ENCODE assay signal across 9 mouse cellular contexts in the genomic region with DNA sequence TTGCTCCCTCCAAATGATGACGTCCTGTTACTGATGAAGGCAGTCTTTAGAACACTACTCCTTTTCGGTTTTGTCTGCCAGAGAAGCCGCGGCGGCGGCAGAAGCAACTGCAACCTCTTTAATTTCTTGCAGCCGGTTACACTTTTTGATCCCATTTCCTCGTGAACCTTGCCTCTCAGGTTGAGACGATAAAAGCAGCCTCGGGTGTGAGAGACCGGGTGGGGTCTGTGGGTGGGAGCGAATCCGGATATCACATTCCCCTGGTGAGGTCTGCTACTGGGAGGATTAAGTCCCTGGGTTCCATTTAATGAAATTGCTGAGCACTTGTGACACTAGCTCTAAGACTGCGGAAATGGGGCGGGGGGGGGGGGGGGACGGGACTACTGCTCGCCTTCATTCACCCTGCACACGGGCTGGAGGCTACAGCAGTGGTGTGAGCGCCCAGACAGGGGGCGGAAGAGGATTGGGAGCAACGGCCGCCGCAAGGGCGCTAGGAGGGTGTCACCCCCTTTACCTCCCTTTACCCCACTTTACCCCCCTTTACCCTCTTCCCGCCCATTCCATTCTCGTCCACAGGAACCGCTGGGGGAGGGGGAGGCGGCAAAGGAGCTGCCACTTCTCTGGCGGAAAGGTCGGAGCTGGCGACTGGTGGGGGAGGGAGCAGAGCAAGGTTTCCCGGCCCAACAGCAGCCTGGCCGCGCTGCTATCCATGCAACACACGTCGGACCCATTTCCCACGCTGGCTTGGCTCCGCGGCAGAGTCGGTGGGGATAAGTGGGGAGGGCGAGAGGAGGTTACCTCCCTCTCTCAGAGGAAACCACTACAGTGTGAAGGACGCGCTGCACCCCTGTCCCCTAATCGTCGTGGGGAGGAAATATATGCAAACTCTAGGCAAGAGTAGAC. TPM values are rescaled to one million over a fixed set of nuclear protein-coding genes. Genes with fewer than 3 reads are reported as not detected.
DNase-seq lines count a peak whose midpoint lies in the region; ATAC-seq lines count a peak whose summit lies in the region.
"Had no signal": no experiment of that assay in that cellular context is flagged by ENCODE, and none has a peak within 500 bp of the region (broad histone marks: within the 10 kb centered on the region; RNA-seq: fewer than 3 reads in every experiment).

No protein-coding gene starts in this region.

- DNase-seq in adrenal gland, adult 2 months: peak; percentile 23
- DNase-seq in adrenal gland, adult 18-20 months (ENCODE audit: low spot score in 2 of 2): no peak
- peak; percentile 45 to 53 for DNase-seq in heart, adult 9 months (ENCODE audit: low spot score in 2 of 2)
- DNase-seq in liver: peak; percentile 66
- DNase-seq in naive thymus-derived CD4-positive, alpha-beta T cell, adult 2 months (ENCODE audit: low read depth): peak; percentile 40
- DNase-seq in testis, postnatal 10 days (ENCODE audit: low spot score): peak; percentile 63

- peak overlapping the region; percentile 51 for H3K9ac ChIP-seq in embryonic facial prominence, embryonic 12.5 days
- H3K9ac ChIP-seq in kidney, embryonic 15.5 days: peak overlapping the region; percentile 42

- H3K9me3 ChIP-seq in embryonic facial prominence, embryonic 12.5 days: no peaks in the 10 kb centered on the region
- no peaks in the 10 kb centered on the region for H3K9me3 ChIP-seq in kidney, embryonic 15.5 days (replicated peaks)

- 0 out of 2 replicates have a peak, but pooled peaks cover 5% of the 10 kb centered on the region for H3K4me1 ChIP-seq in embryonic facial prominence, embryonic 12.5 days
- peaks cover 21% of the 10 kb centered on the region for H3K4me1 ChIP-seq in kidney, embryonic 15.5 days

- under 1% methylated on average over 44 of the region's 45 CpGs for WGBS in embryonic facial prominence, embryonic 12.5 days
- under 1% methylated on average over 45 of the region's 45 CpGs for whole genome bisulfite sequencing in kidney, embryonic 15.5 days

- peak overlapping the region; percentile 64 for H3K4me3 ChIP-seq in embryonic facial prominence, embryonic 12.5 days
- peak overlapping the region; percentile 67 for H3K4me3 ChIP-seq in kidney, embryonic 15.5 days (replicated peaks)

- peak overlapping the region; percentile 95 for H3K27ac ChIP-seq in embryonic facial prominence, embryonic 12.5 days
- peak overlapping the region; percentile 90 for H3K27ac ChIP-seq in kidney, embryonic 15.5 days

- H3K27me3 ChIP-seq in embryonic facial prominence, embryonic 12.5 days: no peaks in the 10 kb centered on the region
- peaks cover 16% of the 10 kb centered on the region for H3K27me3 ChIP-seq in kidney, embryonic 15.5 days
- H3K27me3 ChIP-seq: CH12.LX had no signal

- peak overlapping the region; percentile 87 for H3K4me2 ChIP-seq in embryonic facial prominence, embryonic 12.5 days (replicated peaks)
- peak overlapping the region; percentile 95 for H3K4me2 ChIP-seq in kidney, embryonic 15.5 days

- H3K36me3 ChIP-seq in embryonic facial prominence, embryonic 12.5 days: no peaks in the 10 kb centered on the region
- no peaks in the 10 kb centered on the region for H3K36me3 ChIP-seq in kidney, embryonic 15.5 days

- peak; percentile 49 for ATAC-seq in embryonic facial prominence, embryonic 12.5 days (ENCODE audit: insufficient number of reproducible peaks, insufficient read depth, low FRiP score, low TSS enrichment)
- ATAC-seq in kidney, embryonic 15.5 days (replicated peaks; ENCODE audit: low FRiP score): peak; percentile 55

RNA-seq across cellular contexts. Expression of gene Pcdh7, which starts 2.9 kb away (rescaled TPM):
- total RNA-seq in adrenal gland, adult 2 months (2021): 1 to 10 TPM; 1.4 to 2.6 TPM
- polyA plus RNA-seq in adrenal gland, adult 2 months (2012; rRNA removed): 1.1 and 1.8 TPM in 2 replicates
- 1 to 10 TPM in 1 of 2 experiments, under 1 TPM in 1; 0.96 to 2.5 TPM for total RNA-seq in adrenal gland, adult 18-20 months (2021)
- 14.2 and 14.9 TPM in 2 replicates for polyA plus RNA-seq in embryonic facial prominence, embryonic 12.5 days (2016; fragmentation: Nextera tagmentation; extraction: Ambion mirVana)
- 4.8 and 6.3 TPM in 2 replicates for polyA plus RNA-seq in kidney, embryonic 15.5 days (2015; fragmentation: Nextera tagmentation; extraction: Ambion mirVana)
- total RNA-seq: CH12.LX had no signal

Comparison
In these comparisons a context has a peak if more than half of its experiments do, and no peak if none do; other contexts are left out.
1. DNase-seq: peak in adrenal gland, adult 2 months (single experiment), heart, adult 9 months (2 of 2), liver (single experiment), naive thymus-derived CD4-positive, alpha-beta T cell, adult 2 months (single experiment) and testis, postnatal 10 days (single experiment); none in adrenal gland, adult 18-20 months (0 of 2).